Mouse (Mus musculus) mature B cell (primary cell): ENCODE measurements around the gene Stk32c.

ENCODE experiments used
- in situ Hi-C: fragments of 300-500 bp; cut with MboI; formaldehyde crosslinking; loops from 2 replicates; pipeline ENCODE4 v1.14.3; 2019

Gene Stk32c

DNA sequence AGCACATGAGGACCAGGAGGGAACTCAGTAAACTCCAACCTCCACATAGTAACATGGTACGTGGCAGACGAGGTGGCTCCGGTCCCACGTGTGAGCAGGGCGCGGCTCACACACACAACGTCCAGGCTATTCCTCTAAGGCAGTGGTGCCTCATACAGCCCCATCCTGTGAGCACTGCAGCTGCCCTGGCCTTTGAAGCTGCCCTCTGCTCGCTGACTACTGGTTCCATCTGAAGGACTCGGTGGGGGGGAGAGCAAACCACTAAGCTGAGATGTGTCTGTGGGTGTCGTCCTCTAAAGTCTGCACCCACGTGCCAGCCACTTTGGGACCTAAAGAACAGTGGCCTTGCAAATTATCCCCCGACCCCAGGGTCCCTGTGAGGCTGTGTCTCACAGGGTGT lies 17.1 kb upstream of the Stk32c start:
- in situ Hi-C loops, result loop anchor here (25.0 kb wide), 1 partner anchor 907 kb away; the partner anchor contains the start of gene Mtg1

DNA sequence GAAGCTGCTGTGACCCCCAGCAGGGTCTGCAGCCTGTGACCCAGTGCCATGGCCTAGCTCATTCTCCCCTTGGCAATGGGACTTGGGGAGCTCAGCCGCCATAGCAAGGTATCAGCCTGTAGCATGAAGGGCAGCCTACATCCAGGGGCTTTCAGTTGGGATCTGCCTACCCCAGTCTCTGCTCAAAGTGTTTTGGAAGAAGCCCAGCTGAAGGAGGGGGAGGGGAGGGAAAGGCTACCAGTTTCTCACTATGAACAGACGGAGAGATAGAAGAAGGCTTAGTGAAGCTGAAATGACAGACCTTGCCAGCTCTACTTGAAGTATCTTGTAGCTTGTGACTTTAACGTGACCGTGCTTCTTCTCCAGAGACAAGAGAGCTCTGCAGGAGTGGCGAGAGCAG lies 16.7 kb upstream of the Stk32c start:
- in situ Hi-C loops, result loop anchor here (25.0 kb wide), 1 partner anchor 907 kb away; the partner anchor contains the start of gene Mtg1

DNA sequence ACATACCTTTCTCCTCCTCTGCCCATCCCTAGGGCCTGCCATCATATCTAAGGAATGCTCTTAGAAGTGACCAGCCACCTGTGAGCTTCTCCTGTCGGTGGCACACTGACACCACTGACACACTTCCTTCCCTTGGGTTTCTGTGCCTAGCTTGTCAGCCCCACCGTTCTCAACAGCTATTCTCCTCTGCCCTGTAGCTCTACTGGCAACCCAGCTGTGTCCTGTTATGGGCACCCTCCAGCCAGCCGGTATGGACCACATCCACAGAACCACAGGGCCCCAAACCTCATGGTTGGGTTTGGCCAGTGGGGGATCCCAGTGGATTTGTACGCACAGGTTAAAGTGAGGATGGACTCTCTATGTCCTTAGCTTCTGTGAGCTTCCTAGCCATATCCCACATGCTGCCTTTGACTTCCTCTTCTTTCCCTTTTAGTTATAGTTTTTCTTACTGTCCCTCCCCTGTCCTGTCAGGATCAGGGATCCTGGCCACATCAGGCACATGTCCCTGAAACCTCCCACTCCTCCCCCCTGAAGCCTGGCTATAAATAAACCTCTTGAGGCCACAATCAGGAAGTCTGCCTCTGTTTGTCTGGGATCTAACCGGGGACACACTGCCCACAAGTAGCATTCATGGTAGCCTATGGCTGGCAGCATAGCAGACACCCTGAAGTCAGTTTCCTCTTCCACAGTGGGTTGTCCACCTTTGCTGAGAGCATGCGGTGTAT lies 15.5 kb upstream of the Stk32c start:
- in situ Hi-C loops, result loop anchor here (25.0 kb wide), 1 partner anchor 909 kb away; the partner anchor contains the start of gene Mtg1

DNA sequence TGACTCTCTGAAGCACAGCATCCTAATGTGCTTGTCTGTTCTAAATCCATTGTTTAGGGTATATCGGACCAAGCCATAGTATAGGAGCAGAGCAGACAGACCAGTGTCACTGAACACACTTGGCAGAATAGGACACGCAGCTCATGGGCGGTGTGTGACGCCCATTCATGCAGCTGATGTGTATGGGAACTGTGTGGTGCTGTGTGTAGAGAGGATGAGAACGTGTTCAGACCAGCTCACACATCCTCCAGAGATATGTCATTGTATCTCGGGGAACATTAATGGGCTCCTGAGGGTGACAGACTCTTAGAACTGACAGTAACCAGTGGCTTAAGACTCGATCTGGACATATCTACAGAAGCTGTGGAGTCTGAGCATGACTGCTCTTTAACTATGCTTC lies 13.3 kb upstream of the Stk32c start:
- in situ Hi-C loops, result loop anchor here (25.0 kb wide), 1 partner anchor 911 kb away; the partner anchor contains the start of gene Mtg1

DNA sequence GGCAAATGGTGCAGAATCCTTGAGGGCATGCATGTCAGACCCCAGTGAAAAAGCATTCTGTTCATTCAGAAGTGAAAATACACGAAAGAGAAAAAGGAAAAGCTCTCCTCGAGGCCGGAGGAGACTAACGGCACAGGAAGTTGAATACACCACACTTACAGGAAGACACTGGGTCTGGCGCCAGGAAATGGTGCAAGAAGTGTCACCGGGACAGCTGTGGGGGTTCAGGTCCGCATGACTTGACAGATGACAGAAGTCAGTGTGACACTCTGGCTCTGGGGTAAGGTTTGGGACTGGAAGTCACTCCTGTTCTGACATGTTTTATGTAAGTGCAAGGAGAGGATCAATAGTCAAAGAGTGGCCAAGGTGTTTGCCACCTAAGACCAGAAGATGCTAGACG lies 11.6 kb upstream of the Stk32c start:
- in situ Hi-C loops, result loop anchor here (25.0 kb wide), 1 partner anchor 913 kb away; the partner anchor contains the start of gene Mtg1

DNA sequence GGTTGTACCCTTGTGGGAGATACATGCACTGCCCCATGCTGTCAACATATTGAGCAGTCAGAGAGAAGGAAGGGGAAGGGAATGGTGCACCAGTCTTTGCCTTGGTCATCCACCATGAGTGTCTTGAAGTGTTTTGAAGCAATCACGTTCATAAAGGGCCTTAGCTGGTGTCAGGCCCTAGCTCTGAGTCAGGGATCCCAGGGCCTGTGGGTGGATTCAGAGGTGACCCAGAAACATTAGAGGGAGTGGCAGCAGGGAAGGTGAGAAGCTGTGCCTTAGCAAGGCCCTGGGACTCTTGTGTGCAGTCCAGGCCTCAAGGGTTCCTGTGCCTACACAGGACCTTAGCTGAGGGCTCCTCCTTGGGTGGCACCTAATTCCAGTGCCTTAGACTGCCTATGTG lies 11.0 kb upstream of the Stk32c start:
- in situ Hi-C loops, result no loop called here

DNA sequence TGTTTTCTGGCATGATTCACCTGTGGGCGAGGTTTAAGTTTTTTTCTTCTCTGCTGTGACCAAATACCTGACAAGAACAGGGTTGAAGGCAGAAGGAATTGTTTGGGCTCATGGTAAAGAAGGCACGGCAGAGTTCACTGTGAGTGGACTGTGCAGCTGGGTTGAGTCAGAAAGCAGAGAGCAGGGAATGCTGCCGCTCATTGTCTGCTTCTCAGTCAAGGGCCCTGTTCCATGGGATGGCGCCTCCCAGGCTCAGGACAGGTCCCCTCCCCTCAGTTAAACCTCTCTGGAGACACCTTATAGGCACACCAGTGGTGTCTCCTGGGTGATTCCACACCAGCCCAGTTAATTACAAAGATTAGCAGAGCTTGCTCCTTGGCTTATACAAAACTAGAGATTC lies 9.2 kb upstream of the Stk32c start:
- in situ Hi-C loops, result no loop called here

DNA sequence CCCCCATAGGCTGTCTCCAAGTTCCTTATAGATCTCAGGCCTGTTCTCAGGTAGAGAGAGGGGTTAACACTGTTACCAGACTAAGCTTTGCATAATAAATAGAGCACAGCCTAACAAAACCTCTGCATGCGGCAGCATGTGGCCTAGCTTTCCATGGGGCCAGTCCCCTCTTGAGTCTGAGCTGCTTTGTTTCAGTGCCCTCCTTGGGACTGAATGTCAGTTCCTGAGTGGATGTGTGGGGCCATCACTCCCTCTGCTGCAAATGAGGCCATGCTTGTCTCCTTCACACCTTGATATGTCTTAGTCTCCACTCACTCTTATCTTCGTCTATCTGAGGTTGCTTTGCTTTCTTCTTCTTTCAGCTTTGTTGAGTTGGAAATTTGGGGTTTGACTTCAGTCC lies 8.7 kb upstream of the Stk32c start:
- in situ Hi-C loops, result no loop called here

DNA sequence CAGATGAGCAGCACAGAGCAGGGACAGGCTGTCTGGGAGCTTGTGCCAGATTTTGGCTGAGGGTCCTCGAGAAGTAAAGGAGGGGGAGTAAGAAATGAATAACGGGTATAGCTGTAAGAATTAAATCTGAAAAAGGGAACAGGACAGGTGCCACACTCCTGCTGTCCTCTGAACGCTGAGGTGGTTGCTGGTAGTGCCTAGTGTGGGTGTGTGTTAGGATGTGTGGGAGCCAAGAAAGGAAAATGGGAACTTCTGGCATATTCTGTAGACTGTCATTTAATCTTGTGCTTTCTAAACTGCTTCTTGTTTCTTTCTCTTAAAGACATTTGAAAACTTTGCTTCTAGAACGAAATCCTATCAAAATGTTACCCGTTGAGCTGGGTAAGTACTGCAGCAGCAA lies 8.0 kb upstream of the Stk32c start:
- in situ Hi-C loops, result no loop called here

DNA sequence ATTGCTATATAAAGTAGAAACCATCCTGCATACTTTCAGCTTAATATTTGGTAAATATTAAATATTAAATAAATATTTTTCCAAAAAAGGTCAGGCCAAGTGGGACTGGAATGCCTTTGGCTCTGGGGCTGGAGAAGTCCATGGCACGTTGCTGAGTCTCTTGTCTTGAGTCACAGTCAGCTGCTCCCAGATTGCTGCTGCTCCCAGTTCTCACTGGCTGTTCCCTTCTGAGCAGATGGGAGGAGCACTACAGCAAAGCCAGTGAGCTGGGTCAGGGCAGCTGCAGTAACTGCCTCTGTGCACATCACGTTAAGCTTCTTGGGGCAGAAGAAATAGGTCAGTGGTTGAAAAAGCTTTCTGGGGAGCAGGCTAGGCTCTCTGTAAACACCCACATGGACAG lies 7.2 kb upstream of the Stk32c start:
- in situ Hi-C loops, result no loop called here

DNA sequence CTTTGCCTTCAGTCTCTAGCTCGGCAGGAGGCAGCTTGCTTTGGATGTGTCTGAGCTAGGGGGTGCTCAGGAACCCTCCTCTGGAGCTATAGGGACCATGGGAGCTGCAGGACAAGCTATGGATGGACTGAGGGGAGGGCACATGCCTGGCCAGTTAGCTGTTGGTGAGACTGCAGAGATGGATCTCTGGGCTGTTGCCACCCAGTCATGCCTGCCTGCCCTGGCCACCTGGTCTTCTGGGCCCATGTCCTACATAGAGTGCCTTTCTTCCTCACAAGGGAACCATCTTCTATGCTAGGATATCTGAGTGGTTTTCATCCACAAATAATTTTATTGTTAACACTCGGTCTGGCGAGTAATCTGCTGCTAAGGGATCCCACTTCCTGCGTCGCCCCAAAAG lies 6.4 kb upstream of the Stk32c start:
- in situ Hi-C loops, result no loop called here

DNA sequence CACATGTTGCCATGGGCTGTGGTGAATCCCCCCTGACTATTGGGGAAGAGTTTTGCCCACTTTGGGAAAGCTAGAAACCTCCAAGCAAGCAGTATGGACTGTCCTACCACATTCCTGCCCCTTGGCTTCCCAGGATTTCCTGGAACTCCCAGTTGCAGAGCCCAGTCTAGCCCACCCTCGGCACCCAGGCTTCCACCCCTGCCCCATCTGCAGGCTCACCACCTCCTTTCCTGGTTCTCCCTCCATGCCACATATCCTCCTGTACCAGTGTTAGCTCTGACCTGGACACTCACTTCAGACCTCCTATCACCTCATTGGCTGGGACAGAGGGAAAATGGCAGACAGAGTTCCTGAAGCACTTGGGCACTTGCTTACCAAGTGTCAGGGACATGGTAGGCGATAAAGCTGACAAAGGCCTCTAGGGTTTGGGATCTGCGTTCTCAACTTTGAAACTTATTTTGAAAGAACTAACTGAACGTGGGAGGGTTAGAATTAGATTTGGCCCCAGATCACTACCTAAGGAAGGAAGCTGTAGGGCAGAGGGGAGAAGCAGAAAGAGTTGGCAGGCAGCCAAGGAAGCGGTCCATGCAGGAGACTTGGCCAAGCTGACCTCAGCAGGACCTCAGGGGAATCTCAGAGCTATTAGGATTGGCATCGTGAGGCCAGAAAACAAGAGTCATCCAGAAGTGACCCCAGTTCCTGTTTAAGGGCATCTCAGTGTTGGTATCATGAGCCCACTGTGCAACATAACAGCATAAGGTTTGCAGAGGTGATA lies 5.7 kb upstream of the Stk32c start:
- in situ Hi-C loops, result no loop called here

DNA sequence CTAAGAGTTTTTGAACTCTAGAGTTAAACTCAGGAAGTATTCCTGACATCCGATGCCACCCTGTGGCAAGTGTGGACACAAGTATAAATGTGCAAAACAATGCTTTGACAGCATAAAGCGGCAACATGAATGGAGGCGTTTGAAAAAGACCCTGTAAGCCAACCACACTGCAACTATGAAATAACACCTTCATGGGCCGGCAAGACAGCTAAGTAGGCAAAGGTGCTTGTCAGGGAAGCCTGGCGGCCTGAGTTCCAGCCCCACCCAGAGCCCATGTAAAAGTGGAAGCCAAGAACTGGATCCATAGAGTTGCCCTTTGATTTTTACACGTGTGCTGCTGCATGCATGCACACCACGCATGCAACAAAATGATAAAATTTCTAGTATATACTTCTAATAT lies 3.9 kb upstream of the Stk32c start:
- in situ Hi-C loops, result no loop called here

DNA sequence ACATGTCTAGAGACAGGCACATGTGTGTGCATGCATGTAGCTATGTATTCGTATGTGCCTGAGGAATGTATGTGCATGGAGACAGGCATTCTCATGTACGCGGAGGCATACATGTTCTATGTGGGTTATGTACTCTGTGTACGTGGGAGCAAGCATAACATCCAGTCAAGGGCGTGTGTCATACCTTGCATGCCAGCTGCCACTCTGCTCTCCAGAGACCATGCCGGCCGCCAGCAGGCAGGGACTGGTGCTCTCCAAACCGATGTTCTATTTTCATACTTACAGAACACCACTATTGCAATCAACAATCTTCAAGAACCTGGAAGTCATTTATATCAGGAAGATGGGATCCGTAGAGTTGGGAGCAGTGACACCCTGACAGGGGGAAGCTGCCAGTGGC lies 3.4 kb upstream of the Stk32c start:
- in situ Hi-C loops, result no loop called here

DNA sequence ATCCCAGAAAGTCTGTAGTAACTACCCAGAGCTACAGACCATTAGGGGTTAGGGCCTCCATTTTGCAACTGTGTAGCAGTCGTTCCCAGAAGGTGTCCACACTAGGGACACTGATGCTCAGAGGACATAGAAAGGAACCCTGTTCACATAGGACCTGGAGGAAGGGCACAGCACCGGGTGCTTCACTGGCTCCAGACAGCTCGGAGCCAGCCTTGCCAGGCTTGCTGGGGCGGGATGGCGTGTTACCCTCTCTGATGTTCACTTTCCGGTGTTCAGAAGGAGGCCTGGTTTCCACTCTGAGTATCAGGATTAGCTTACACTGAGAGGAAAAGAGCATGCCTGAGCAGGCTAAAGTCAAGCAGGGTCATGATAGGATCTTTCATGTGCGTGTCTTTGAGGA lies 2.8 kb upstream of the Stk32c start:
- in situ Hi-C loops, result no loop called here

DNA sequence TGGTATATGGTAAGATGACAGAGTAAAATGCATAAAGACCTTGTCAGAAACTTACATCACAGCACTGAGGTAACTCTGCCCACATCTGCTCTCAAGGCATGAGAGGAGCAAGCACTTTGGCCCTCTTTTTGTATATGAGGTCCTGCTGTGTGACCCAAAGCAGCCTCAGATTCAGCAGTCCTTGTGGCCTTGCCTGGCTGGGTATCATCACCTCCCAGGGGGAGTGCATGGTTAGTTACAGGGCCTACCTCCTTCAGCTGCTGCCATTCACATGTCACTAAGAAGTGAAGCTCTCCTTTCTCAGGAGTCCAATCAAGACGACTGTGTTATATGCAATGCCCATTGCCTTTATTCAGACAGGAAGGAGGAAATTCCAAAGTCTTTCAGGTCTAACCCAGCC lies 2.4 kb upstream of the Stk32c start:
- in situ Hi-C loops, result no loop called here

DNA sequence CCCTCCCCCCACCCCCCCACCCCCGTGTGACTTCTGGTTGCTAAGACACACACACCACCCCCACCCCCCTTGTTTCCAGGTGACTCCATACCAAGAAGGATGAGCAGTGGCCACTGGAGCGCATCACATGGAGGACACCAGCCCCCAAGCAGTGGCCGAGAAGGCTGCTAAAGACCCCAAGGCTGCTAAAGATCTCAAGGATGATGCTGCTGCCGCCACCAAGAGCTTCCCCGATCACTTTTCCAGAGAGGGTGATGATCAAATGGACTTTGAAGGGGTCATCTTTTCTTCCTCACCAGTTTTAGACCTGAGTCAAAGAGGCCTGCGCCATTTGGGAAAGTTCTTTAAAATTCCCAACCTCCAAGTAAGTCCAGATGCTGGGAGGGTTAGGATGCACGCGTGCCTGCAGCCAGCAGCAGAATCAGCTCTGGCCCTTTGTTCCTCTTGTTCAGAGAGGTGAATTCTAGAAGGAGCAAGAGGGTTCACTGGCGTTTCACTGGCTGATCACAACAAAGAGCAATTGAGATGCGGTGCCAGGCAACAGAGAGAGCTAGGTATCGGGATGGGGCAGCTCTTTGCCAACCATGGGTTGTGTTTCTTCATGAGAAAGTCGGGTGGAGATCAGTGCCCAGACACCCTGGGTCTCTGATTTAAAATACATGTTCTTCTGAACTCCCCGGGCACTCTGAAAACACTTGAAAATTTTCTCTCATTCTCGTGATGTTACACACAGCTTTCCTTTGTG lies 1.7 kb upstream of the Stk32c start:
- in situ Hi-C loops, result no loop called here

DNA sequence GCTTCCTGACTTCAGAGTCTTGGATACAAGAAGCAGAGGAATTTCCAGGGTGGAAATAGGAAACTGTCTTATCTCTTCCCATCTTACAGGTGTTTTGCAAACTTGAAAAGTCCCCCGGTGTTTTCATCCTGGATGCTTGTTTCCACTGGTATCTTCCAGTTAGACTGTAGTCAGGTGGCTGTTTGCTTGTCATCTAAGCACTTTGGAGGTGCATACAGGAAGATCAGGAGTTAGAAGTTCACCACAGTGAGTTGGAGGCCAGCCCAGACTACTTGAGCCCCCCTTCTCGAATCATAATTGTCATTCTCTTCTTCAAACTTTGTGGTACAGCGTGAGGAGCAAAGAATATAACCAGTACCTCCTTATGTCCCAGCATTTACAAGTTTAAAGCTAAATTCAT lies 1.1 kb upstream of the Stk32c start:
- in situ Hi-C loops, result no loop called here

DNA sequence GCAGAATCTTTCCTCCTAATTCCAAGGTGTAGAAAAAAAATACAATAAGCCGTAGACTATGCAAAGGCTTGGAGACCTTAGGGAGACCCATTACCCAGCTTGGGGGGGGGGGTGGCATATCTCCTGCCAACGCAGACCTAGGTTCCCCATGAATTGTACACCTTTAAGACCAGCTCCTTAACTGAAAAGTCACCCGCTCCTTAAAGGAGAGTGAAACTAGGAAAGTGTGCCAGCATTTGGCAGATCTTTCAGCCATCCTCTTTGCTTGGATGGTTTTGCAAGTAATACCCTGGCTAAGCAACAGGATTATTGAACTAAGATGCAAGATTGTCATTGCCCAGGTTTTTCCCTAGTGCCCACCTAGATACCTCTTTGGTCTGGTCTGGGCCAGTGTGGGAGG lies 644 bp upstream of the Stk32c start:
- in situ Hi-C loops, result no loop called here

DNA sequence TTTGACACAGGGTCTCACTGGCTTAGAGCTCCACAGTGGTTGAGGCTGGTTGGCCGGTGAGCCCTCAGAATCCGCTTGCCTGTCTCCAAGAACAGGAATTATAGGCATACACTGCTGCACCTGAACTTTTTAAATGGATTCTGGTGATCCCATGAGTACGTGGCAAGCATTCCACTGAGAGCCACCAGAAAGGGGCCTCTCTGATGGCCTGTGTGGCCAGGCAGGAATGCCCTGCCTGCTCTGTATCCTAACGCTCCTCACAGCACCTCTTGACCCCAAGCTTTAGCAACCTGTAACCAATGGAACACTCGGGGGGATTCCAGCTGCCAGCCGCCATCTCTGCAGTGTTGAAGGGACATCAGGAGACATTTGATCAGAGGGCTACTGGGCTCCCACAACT lies 1.3 kb downstream of the Stk32c start:
- in situ Hi-C loops, result no loop called here

DNA sequence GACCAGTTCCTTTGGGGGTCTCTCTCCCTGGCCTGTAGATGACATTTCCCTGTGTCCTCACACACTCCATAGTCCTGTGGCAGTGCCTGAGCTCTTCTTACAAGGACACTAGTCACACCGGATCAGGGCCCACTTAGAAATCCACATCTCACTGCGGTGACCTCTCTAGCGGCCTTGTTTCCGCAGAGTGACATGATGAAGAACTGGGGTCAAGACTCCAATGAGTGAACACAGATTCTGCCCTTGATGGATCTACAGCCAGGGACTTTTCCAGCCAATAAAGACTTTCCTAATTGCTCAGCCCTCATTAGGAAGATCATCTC lies 4.4 kb downstream of the Stk32c start:
- in situ Hi-C loops, result no loop called here

DNA sequence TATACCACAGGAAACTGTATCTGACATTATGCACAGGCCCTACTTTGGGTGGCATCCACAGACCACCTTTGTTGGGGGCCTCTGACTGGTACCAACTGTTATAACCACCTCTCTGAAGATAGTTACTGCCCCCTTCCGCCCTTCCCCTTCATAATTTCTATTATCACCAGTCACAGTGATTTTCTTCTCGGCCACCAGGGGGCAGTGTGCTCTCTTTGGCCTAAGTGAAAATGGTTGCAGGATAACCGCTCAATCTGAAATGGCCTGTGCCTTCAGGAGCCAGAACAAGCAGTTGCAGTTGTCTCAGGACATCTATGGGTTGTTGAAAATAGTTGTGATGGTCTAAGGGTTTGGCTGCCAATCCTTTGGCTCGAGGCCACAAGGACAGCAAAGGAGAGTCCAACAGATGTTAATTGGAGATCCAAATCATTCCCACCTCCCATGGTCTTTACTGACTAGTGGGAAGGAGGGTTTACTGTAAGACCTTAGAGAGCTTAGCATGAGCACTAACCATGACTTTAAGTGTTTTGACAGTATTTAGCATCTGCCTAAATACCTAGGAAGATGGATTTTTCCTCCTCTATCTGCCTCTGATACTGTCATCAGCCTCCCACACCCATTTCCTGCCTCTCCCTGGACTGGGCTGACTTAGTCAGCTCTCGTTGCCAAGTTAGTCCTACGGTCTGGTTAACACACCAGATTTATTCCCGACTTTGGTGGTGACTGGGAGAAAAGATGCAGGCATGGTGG lies 4.9 kb downstream of the Stk32c start:
- in situ Hi-C loops, result no loop called here
